Mouse (Mus musculus): ENCODE measurements around the gene Eddm3b.
"Not testable (repeated sequence)": the region's sequence is repeated elsewhere in the genome, so short reads cannot be mapped to it uniquely, and the experiment has no call there.

GRCm38 (mm10) chr14:51161976-51162375 lies 47.8 kb downstream of the Eddm3b start, which contains the start of gene Rnase2b:
- TF ChIP-seq CTCF, EP300 (IDR thresholded peaks at IDR 0.05; ENCODE audit: low read depth): not testable (repeated sequence)

All from liver, postnatal 0 days (tissue).